Mouse (Mus musculus): ENCODE measurements around the gene Mcm2.
A peak's percentile ranks its signal among the peaks of the same experiment; 100 is the strongest.

The Mcm2 gene

GRCm38 (mm10) chr6:88889410-88890042 lies 9.1 kb downstream of the Mcm2 start:
- DNase-seq (ENCODE audit: low read depth, low spot score): no peak

- DNase-seq (ENCODE audit: low read depth, low spot score): no peak
Measured at GRCm38 (mm10) chr6:88886417-88886967, 12.1 kb downstream of the Mcm2 start.

- DNase-seq (ENCODE audit: low read depth, low spot score): no peak
Measured at GRCm38 (mm10) chr6:88885644-88886416, 12.8 kb downstream of the Mcm2 start.

GRCm38 (mm10) chr6:88884690-88885089 lies 13.9 kb downstream of the Mcm2 start:
- no peak for DNase-seq (ENCODE audit: low read depth, low spot score)

GRCm38 (mm10) chr6:88884195-88884594 lies 14.4 kb downstream of the Mcm2 start:
- DNase-seq (ENCODE audit: low read depth, low spot score): no peak

- DNase-seq (ENCODE audit: low read depth, low spot score): no peak
Measured at GRCm38 (mm10) chr6:88881334-88881733, 17.2 kb downstream of the Mcm2 start.

GRCm38 (mm10) chr6:88879471-88879870 lies 19.1 kb downstream of the Mcm2 start:
- DNase-seq (ENCODE audit: low read depth, low spot score): no peak

GRCm38 (mm10) chr6:88874868-88875508 lies 23.6 kb downstream of the Mcm2 start, which contains the start of gene Podxl2:
Podxl2 (minus strand) TSS chr6:88875044.
- no peak for DNase-seq (ENCODE audit: low read depth, low spot score)

GRCm38 (mm10) chr6:88873965-88874867 lies 24.4 kb downstream of the Mcm2 start:
- no peak for DNase-seq (ENCODE audit: low read depth, low spot score)

GRCm38 (mm10) chr6:88872811-88873210 lies 25.8 kb downstream of the Mcm2 start:
- no peak for DNase-seq (ENCODE audit: low read depth, low spot score)

- peak; percentile 72 for DNase-seq (ENCODE audit: low read depth, low spot score)
Measured at GRCm38 (mm10) chr6:88871546-88871945, 27.0 kb downstream of the Mcm2 start.

GRCm38 (mm10) chr6:88870594-88870993 lies 28.0 kb downstream of the Mcm2 start:
- DNase-seq (ENCODE audit: low read depth, low spot score): no peak

GRCm38 (mm10) chr6:88869459-88869858 lies 29.1 kb downstream of the Mcm2 start:
- peak; percentile 50 for DNase-seq (ENCODE audit: low read depth, low spot score)

GRCm38 (mm10) chr6:88865704-88866103 lies 32.9 kb downstream of the Mcm2 start:
- no peak for DNase-seq (ENCODE audit: low read depth, low spot score)

- peak; percentile 38 for DNase-seq (ENCODE audit: low read depth, low spot score)
Measured at GRCm38 (mm10) chr6:88860914-88861313, 37.7 kb downstream of the Mcm2 start.

GRCm38 (mm10) chr6:88858341-88858740 lies 40.2 kb downstream of the Mcm2 start:
- peak; percentile 38 for DNase-seq (ENCODE audit: low read depth, low spot score)

- DNase-seq (ENCODE audit: low read depth, low spot score): no peak
Measured at GRCm38 (mm10) chr6:88857830-88858229, 40.8 kb downstream of the Mcm2 start.

- no peak for DNase-seq (ENCODE audit: low read depth, low spot score)
Measured at GRCm38 (mm10) chr6:88857249-88857648, 41.3 kb downstream of the Mcm2 start.

GRCm38 (mm10) chr6:88855636-88856035 lies 42.9 kb downstream of the Mcm2 start:
- DNase-seq (ENCODE audit: low read depth, low spot score): no peak

- no peak for DNase-seq (ENCODE audit: low read depth, low spot score)
Measured at GRCm38 (mm10) chr6:88854509-88854908, 44.1 kb downstream of the Mcm2 start.

GRCm38 (mm10) chr6:88850034-88850433 lies 48.5 kb downstream of the Mcm2 start:
- no peak for DNase-seq (ENCODE audit: low read depth, low spot score)
